Mouse (Mus musculus): ENCODE data around the gene Otos. TPM values are rescaled to one million over a fixed set of nuclear protein-coding genes. Genes with fewer than 3 reads are reported as not detected.

The Otos gene
- polyA plus RNA-seq, 1 experiment from 2014 or later = 0.17 TPM

DNA sequence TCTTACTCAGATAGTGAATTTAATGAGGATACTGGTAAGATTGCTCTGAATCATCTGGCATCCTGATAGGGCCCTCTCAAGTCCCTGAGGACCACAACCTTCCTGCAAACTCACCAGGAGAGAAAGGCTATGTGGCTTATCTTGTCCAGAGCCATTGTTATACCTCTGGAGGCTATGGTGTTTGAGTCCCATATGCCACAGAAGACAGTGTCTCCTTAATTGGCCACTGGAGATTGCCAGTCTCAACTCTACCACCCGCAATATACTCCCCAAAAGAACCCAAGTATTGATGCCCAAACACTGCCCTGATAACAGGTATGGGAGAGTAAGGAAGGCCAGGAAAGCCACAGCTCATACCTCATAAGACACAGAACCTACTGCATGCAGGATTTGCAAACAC lies 43.2 kb downstream of the Otos start, which contains the start of gene Olfr1410:
Olfr1410 (plus strand) TSS at position 301 of the 400 bp plus-strand sequence.
- no peak within 1 kb of the TSS for H3K4me2 ChIP-seq (replicated peaks)
- H3K9me3 ChIP-seq (replicated peaks) = no peaks in the 10 kb centered on the region
- no peak for ATAC-seq (ENCODE audit: insufficient number of reproducible peaks, low FRiP score, low TSS enrichment, low read depth)
- WGBS = 79% methylated on average over 1 of the region's 1 CpGs
- no peaks in the 10 kb centered on the region; the same call in 1 of the 2 replicates for H3K27me3 ChIP-seq
- no peaks in the 10 kb centered on the region for H3K36me3 ChIP-seq
- H3K27ac ChIP-seq (replicated peaks) = no peak within 1 kb of the TSS
- no peak within 1 kb of the TSS for H3K9ac ChIP-seq
- no peak within 1 kb of the TSS for H3K4me3 ChIP-seq (replicated peaks)
- H3K4me1 ChIP-seq = no peaks in the 10 kb centered on the region

DNA sequence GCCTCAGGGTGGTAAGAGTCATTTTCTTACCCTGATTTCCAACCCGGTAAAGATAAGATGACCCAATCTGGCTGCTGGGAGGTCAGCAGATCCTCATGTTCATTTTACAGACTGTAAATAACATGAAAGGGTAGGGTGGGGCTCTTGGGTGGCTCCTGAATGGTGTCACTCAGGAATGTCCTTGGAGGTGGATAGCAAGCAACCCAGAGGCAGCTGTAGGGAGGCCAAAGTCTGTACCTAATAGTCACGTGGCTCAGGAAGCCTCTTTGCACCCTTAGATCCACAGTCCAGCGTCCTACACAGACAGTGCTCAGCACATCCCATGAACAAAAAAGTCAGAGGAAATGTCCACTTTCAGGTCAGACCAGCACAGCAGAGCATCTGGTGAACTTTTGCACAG lies 52.6 kb downstream of the Otos start:
- Histone ChIP-seq H3K9me3 (replicated peaks) (no peaks in the 10 kb centered on the region), H3K9ac (no peak overlapping the region), H3K4me1 (no peaks in the 10 kb centered on the region), H3K4me2 (replicated peaks) (no peak overlapping the region), H3K4me3 (replicated peaks) (no peak overlapping the region), H3K36me3 (no peaks in the 10 kb centered on the region), H3K27ac (replicated peaks) (no peak overlapping the region), H3K27me3 (no peaks in the 10 kb centered on the region)
- 75% methylated on average over 3 of the region's 3 CpGs for WGBS
- no peak for ATAC-seq (ENCODE audit: insufficient number of reproducible peaks, low FRiP score, low TSS enrichment, low read depth)

Other genes with a start within 250 kb of the Otos start
- 249 and 278 TPM in 2 replicates for gene Ndufa10, start 175.0 kb downstream of the Otos start, polyA plus RNA-seq (2015; fragmentation: Nextera tagmentation; extraction: Ambion mirVana)
- not detected in 2 replicates for gene Olfr1416, start 163.7 kb downstream of the Otos start, polyA plus RNA-seq (2015; fragmentation: Nextera tagmentation; extraction: Ambion mirVana)
- gene Olfr1415, start 152.7 kb downstream of the Otos start, polyA plus RNA-seq (2015; fragmentation: Nextera tagmentation; extraction: Ambion mirVana) = not detected in 2 replicates
- not detected in 2 replicates for gene Olfr1414, start 130.2 kb downstream of the Otos start, polyA plus RNA-seq (2015; fragmentation: Nextera tagmentation; extraction: Ambion mirVana)
- not detected in 2 replicates for gene Olfr1413, start 77.5 kb downstream of the Otos start, polyA plus RNA-seq (2015; fragmentation: Nextera tagmentation; extraction: Ambion mirVana)
- gene Olfr1412, start 63.1 kb downstream of the Otos start, polyA plus RNA-seq (2015; fragmentation: Nextera tagmentation; extraction: Ambion mirVana) = not detected in 2 replicates
- not detected in 2 replicates for gene Olfr1411, start 54.4 kb downstream of the Otos start, polyA plus RNA-seq (2015; fragmentation: Nextera tagmentation; extraction: Ambion mirVana)
- 0.17 TPM in 1 of 2 replicates, not detected in the other for gene Olfr1410, start 43.1 kb downstream of the Otos start, polyA plus RNA-seq (2015; fragmentation: Nextera tagmentation; extraction: Ambion mirVana)
- 0.05 TPM in 1 of 2 replicates, not detected in the other for gene Olfr12, start 31.1 kb downstream of the Otos start, polyA plus RNA-seq (2015; fragmentation: Nextera tagmentation; extraction: Ambion mirVana)
- gene Cops9, start 6.9 kb downstream of the Otos start, polyA plus RNA-seq (2015; fragmentation: Nextera tagmentation; extraction: Ambion mirVana) = 403 and 419 TPM in 2 replicates
- 93.6 and 95.3 TPM in 2 replicates for gene Gpc1, start 182.8 kb upstream of the Otos start, polyA plus RNA-seq (2015; fragmentation: Nextera tagmentation; extraction: Ambion mirVana)